Mouse (Mus musculus) kidney, adult 10 weeks (tissue): ENCODE results near the gene Abca9. TPM values are rescaled to one million over a fixed set of nuclear protein-coding genes. Genes with fewer than 3 reads are reported as not detected.

Source experiments
- polyA plus RNA-seq: library from polyadenylated mRNA; stranded (reverse); fragments of 350-450 nt; fragmentation: Illumina TruSeq; extraction: RNeasy Lipid Tissue Mini Kit (QIAGEN cat#74804); gene quantifications from one replicate; pipeline ENCODE4 v1.2.3, GENCODE M21; 2014; ENCODE audit warnings: low read depth, low replicate concordance

Gene Abca9
- 15.5 TPM for polyA plus RNA-seq

DNA sequence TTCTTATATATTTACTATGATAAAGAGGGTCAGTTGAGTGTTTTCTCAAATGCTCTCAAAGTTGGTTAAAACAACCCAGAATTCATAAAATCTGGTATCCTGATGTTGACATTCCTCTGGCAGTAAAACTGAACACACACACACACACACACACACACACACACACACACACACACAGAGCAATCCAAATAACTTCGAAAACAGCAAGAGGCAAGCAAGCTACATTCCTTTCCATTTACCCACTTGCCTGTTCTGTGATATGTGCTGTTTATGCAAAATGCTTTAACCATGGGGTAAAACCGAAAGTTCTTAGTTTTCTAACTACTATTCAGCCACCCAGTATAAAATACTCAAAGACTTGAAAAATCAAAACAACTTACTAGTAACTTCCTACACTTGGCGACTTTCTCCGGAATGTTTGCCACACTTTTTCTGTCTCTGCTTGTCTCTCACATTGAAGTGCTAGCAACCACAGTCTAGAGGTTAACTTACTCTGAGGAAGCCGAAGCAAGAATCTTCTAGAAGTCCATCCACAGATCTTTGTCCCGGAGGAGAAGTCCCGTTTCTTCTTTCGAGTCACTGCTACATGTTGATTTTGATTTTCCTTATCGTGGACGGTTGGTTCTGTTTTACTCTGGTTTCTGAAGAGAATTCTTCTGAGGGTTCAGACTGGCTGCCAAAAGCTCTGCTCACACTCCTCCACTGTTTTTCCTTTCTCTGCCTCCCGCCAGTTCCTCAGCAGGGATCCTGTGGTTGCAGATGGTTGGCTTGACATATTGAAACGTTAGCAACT lies at the start of gene Abca9:
Abca9 (minus strand) TSS at position 738 of the 793 bp plus-strand sequence.

GRCm38 (mm10) chr11:110095858-110096257 lies 72.1 kb downstream of the Abca9 start, which contains the start of gene Abca8a:
Gene Abca8a, minus strand, starts transcription at chr11:110095978.

Other genes starting within 250 kb of the Abca9 start
- 4.2 TPM for gene Abca8b, start 172.4 kb downstream of the Abca9 start, polyA plus RNA-seq
- gene Abca8a, start 72.2 kb downstream of the Abca9 start, polyA plus RNA-seq: 32.0 TPM
- gene Abca6, start 83.6 kb upstream of the Abca9 start, polyA plus RNA-seq: 2.6 TPM
- gene Abca5, start 169.5 kb upstream of the Abca9 start, polyA plus RNA-seq: 23.7 TPM
- gene Map2k6, start 230.9 kb upstream of the Abca9 start, polyA plus RNA-seq: 19.0 TPM